Mouse (Mus musculus) midbrain, embryonic 15.5 days (tissue): ENCODE measurements around the gene Cdkn2aipnl. TPM values are rescaled to one million over a fixed set of nuclear protein-coding genes. Genes with fewer than 3 reads are reported as not detected.
A peak's percentile ranks its signal among the peaks of the same experiment; 100 is the strongest.

ENCODE experiments used
- ATAC-seq: fragments of 200-750 bp; cut with Nextera tagmentation; replicated peaks from 2 replicates; pipeline ENCODE4 v1.8.0; 2017; ENCODE audit warnings: moderate TSS enrichment
- H3K27ac ChIP-seq: fragments of 300-500 bp; sonication (generic); 2 replicates; pipeline ENCODE4 v1.5.1; 2015; ENCODE audit warnings: mild to moderate bottlenecking, inconsistent platforms
- H3K27me3 ChIP-seq: fragments of 300-500 bp; sonication (generic); replicated peaks from 2 replicates; pipeline ENCODE4 v1.6.1; 2015; ENCODE audit warnings: inconsistent platforms
- H3K36me3 ChIP-seq: fragments of 300-500 bp; sonication (generic); replicated peaks from 2 replicates; pipeline ENCODE4 v1.6.1; 2015; ENCODE audit warnings: inconsistent platforms
- H3K4me1 ChIP-seq: fragments of 300-500 bp; sonication (generic); 2 replicates; pipeline ENCODE4 v1.6.1; 2015; ENCODE audit warnings: inconsistent platforms
- H3K4me2 ChIP-seq: fragments of 300-500 bp; sonication (generic); 2 replicates; pipeline ENCODE4 v1.6.1; 2015; ENCODE audit warnings: inconsistent platforms, mild to moderate bottlenecking, moderate library complexity
- H3K4me3 ChIP-seq: fragments of 300-500 bp; sonication (generic); 2 replicates; pipeline ENCODE4 v1.5.1; 2015; ENCODE audit warnings: mild to moderate bottlenecking, inconsistent platforms
- H3K9ac ChIP-seq: fragments of 300-500 bp; sonication (generic); 2 replicates; pipeline ENCODE4 v1.6.1; 2015; ENCODE audit warnings: mild to moderate bottlenecking, inconsistent platforms
- H3K9me3 ChIP-seq: fragments of 300-500 bp; sonication (generic); 2 replicates; pipeline ENCODE4 v1.6.1; 2016; ENCODE audit warnings: inconsistent platforms
- WGBS: fragments of 180-500 bp; shearing (Covaris S2); methylation state at CpG from one replicate; pipeline ENCODE4 v1.1.7; 2015; ENCODE audit warnings: mixed read lengths; 5-methylcytosine and 5-hydroxymethylcytosine counted together
- polyA plus RNA-seq: library from polyadenylated mRNA; unstranded; fragments of >200 nt; fragmentation: Nextera tagmentation; extraction: Ambion mirVana; gene quantifications from 2 replicates; pipeline ENCODE4 v1.2.1, GENCODE M21; 2015

Cdkn2aipnl gene
- polyA plus RNA-seq, 1 experiment from 2014 or later = 120 TPM

DNA sequence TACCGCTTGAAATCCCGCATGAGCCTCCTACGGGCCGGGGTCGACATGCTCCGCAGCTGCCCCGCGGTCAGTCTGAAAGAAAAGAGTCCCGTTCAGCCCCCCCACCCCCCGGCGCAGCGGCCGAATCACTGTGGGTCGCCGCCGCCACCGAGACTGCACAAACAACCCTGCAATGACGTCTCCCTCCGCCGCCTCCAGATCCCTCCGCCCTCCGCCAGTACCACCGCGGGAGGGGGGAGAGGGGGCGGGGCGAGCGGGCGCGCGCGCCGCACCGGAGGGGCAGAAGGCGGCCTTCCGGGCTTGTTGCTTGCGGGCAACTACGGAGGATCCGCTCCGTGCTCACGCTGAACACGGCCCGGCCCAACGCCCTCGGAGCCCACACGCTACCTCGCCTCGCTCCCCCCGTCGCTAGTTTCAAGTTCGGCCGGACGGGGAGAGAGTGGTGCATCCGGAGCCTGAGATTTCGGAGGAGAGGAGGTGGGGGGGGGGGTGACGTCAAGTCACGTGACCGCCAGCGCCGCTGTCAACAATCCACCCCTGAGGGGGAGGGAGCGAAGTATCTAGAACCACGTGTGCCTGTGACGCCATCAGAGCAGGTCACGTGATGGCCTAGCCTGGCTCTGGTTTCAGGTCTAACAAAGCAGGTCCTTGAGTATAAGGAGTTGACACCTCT is 33.0 kb downstream of the Cdkn2aipnl start, which contains the start of gene Ube2b:
TSS of gene Ube2b (minus strand) at position 473 of the 673 bp plus-strand sequence.
- Histone ChIP-seq H3K36me3 (peaks cover 20% of the 10 kb centered on the region; the same call in 1 of the 2 replicates), H3K27ac (peak within 1 kb of the TSS; percentile 98), H3K27me3 (no peaks in the 10 kb centered on the region), H3K4me2 (peak within 1 kb of the TSS; percentile 77), H3K4me1 (peaks cover 49% of the 10 kb centered on the region), H3K9me3 (no peaks in the 10 kb centered on the region), H3K4me3 (peak within 1 kb of the TSS; percentile 91), H3K9ac (peak within 1 kb of the TSS; percentile 96)
- ATAC-seq = peak; percentile 77
- WGBS = under 1% methylated on average over 62 of the region's 63 CpGs

DNA sequence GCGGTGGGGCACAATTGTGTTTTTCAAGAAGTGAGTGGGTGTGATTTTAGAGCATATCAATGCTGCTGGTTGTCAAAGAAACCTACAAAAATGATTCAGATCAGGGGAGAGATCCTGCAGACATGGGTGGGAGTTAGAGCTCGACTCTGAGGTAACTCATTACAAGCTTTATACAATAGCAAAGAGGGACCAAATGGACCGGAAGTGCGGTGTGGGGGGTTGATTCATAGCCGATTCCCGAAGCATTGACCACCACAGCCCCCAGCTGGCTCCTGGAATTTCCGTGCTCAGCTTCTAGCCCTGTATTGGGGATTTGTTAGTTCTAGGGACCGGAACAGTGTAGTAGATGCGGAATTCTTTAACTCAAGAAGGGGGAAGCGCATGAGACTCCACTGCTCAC is 33.9 kb downstream of the Cdkn2aipnl start:
- Histone ChIP-seq H3K9ac (peak overlapping the region; percentile 2; the same call in 1 of the 2 replicates), H3K27me3 (no peaks in the 10 kb centered on the region), H3K36me3 (peaks cover 11% of the 10 kb centered on the region; the same call in 1 of the 2 replicates), H3K9me3 (no peaks in the 10 kb centered on the region), H3K4me1 (peaks cover 58% of the 10 kb centered on the region), H3K27ac (peak overlapping the region; percentile 98), H3K4me3 (peak overlapping the region; percentile 91), H3K4me2 (peak overlapping the region; percentile 47)
- WGBS = 77% methylated on average over 10 of the region's 10 CpGs
- no peak for ATAC-seq

DNA sequence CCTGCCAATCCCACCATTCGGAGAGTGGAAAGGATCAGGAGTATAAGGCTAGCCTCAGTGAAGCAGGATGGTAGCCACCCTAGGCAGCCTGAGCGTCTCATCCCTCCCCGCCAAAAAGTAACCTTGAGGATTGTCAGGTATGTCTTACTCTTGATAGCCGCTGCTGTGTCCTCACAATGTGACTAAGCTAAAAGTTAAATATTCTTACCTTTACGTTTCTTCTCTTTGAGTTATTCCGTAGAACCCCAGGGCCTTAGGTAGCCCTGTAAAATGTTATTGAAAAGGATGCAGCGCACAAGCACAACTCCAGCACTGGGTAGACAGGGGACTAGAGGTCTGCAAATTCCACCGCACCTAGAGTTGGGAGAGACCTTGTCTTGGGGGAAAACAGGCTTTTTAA is 34.4 kb downstream of the Cdkn2aipnl start:
- no peak overlapping the region for H3K4me2 ChIP-seq
- no peak overlapping the region for H3K9ac ChIP-seq
- 94% methylated on average over 8 of the region's 8 CpGs for WGBS
- H3K27ac ChIP-seq = no peak overlapping the region
- H3K9me3 ChIP-seq = no peaks in the 10 kb centered on the region
- H3K4me3 ChIP-seq = no peak overlapping the region
- peaks cover 7% of the 10 kb centered on the region; the same call in 1 of the 2 replicates for H3K36me3 ChIP-seq
- H3K27me3 ChIP-seq = no peaks in the 10 kb centered on the region
- peaks cover 55% of the 10 kb centered on the region for H3K4me1 ChIP-seq
- no peak for ATAC-seq

DNA sequence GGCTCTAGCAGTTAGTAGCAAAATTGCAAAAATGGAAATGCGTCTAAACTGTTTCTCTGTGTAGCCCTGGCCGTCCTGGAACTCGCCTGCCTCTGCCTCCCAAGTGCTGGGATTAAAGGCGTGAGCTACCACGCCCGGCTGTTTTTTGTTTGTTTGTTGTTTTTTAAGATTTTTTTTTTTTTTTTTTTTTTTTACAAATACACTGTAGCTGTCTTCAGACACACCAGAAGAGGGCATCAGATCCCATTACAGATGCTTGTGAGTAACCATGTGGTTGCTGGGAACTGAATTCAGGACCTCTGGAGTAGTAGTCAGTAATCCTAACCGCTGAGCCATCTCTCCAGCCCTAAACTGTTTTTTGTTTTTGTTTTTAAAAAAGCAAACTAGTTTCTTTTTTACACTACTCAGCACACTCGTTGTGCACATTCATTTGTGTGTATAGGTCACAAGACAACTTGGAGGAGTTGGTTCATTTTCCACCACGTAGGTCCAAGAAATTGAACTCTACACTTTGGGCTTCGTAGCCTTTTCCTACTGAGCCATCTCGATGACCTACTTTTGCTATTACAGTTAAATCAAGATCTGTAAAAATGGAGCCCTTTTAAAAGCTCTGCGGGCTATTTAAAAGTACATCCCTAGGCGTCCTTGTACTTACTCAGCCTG is 35.5 kb downstream of the Cdkn2aipnl start:
- H3K4me2 ChIP-seq = peak overlapping the region; percentile 71
- H3K27me3 ChIP-seq = no peaks in the 10 kb centered on the region
- H3K4me1 ChIP-seq = peaks cover 43% of the 10 kb centered on the region
- H3K4me3 ChIP-seq = peak overlapping the region; percentile 87
- WGBS = 79% methylated on average over 13 of the region's 13 CpGs
- H3K9ac ChIP-seq = no peak overlapping the region
- H3K9me3 ChIP-seq = no peaks in the 10 kb centered on the region
- no peak for ATAC-seq
- peak overlapping the region; percentile 93 for H3K27ac ChIP-seq
- H3K36me3 ChIP-seq = no peaks in the 10 kb centered on the region

DNA sequence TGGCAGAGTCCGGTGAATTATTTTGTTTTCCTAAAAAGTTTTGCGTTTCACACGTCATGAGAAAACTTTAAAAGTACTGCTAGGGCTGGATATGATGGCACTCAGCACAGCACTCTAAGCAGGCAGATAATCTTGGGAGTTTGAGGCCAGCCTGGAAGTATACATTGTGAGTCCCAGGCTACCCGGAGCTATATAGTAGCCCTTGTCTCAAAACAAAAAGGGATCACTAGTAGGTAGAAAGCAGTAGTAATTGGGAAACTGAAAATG is 36.0 kb downstream of the Cdkn2aipnl start:
- Histone ChIP-seq H3K9ac (peak overlapping the region; percentile 92), H3K27me3 (no peaks in the 10 kb centered on the region), H3K9me3 (no peaks in the 10 kb centered on the region), H3K27ac (peak overlapping the region; percentile 93), H3K36me3 (0 out of 2 replicates have a peak, but pooled peaks cover 3% of the 10 kb centered on the region), H3K4me2 (peak overlapping the region; percentile 71), H3K4me3 (peak overlapping the region; percentile 87), H3K4me1 (peaks cover 39% of the 10 kb centered on the region)
- WGBS = 23% methylated on average over 4 of the region's 4 CpGs
- ATAC-seq = no peak

DNA sequence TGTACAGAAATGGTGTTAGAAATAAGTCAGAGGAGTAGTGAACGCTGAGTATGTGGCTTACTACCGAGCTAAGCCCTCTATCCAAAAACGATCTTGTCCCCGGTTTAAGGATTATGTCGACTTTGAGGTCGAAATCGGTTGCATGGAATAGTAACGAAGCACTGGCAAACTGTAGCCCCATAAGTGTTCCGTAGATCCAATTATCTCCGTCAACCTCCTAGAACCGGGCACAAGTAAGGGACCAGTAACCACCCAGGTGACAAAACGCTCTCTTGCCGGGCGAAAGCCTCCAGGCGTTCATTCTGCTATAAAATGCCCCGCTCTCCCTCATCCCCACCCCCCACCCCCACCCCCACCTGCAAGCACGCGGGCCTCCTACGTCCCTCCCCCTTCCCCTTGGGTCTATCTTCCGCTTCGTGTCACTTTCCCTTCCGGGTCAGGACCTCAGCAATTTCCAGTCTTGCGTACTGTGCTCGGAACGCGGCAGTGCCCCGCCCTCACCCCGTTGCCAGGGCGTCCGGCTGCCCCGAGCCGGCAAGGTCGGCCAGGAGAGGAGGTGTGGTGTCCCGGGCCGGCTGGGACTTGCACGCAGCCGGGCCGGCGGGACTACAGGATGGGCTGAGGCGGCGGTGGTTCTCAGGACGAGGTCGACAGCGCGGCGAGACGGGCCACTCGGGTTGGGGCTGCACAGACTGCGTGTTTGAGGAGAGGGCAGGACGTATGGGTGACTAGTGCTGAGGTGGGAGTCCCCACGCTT is 36.5 kb downstream of the Cdkn2aipnl start, which contains the start of gene Cdkl3:
TSS of gene Cdkl3 (plus strand) at position 450 of the 757 bp plus-strand sequence.
- Histone ChIP-seq H3K36me3 (0 out of 2 replicates have a peak, but pooled peaks cover 4% of the 10 kb centered on the region), H3K9me3 (no peaks in the 10 kb centered on the region), H3K4me1 (peaks cover 34% of the 10 kb centered on the region), H3K27ac (peak within 1 kb of the TSS; percentile 93), H3K9ac (peak within 1 kb of the TSS; percentile 92), H3K4me2 (peak within 1 kb of the TSS; percentile 71), H3K27me3 (no peaks in the 10 kb centered on the region), H3K4me3 (peak within 1 kb of the TSS; percentile 87)
- peak; percentile 92 for ATAC-seq
- WGBS = under 1% methylated on average over 51 of the region's 51 CpGs

DNA sequence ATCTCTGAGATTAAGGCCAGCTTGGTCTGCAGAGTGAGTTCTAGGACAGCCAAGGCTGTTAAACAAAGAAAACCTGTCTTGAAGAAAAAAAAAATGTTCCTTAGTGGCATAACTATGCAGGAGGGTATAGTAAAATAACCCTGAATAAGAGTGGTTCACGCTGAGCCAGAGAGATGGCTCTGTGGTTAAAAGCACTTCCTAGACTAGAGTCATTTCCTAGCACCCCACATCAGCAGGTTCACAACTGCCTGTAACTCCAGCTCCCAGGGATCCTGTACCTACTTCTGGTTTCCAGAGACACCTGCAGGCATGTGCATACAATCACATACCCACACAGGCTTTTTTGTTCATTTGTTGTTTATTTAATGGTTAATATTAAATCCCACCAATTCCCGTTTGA is 38.1 kb downstream of the Cdkn2aipnl start:
- Histone ChIP-seq H3K4me2 (peak overlapping the region; percentile 24; the same call in 1 of the 2 replicates), H3K36me3 (0 out of 2 replicates have a peak, but pooled peaks cover 4% of the 10 kb centered on the region), H3K27me3 (no peaks in the 10 kb centered on the region), H3K9ac (no peak overlapping the region), H3K9me3 (no peaks in the 10 kb centered on the region), H3K4me3 (peak overlapping the region; percentile 12; the same call in 1 of the 2 replicates), H3K27ac (no peak overlapping the region), H3K4me1 (peaks cover 29% of the 10 kb centered on the region)
- WGBS = 78% methylated on average over 2 of the region's 2 CpGs
- no peak for ATAC-seq

DNA sequence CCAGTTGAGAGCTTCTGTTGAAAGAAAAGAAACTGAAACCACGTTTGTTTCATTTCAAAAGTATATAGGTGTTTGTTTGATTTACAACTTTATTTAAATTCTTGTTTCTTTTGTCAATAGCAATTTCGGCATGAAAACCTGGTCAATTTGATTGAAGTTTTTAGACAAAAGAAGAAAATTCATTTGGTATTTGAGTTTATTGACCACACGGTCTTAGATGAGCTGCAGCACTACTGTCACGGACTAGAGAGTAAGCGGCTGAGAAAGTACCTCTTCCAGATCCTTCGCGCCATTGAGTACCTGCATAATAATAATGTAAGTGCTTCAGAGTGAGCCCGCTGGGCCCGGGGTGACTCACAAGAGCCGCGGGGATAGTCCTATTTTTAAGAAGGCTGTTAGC is 43.5 kb downstream of the Cdkn2aipnl start:
- no peak overlapping the region for H3K27ac ChIP-seq
- no peak overlapping the region for H3K4me3 ChIP-seq
- peaks cover 4% of the 10 kb centered on the region for H3K4me1 ChIP-seq
- no peaks in the 10 kb centered on the region for H3K9me3 ChIP-seq
- no peak overlapping the region for H3K9ac ChIP-seq
- no peak overlapping the region for H3K4me2 ChIP-seq
- WGBS = 86% methylated on average over 11 of the region's 11 CpGs
- ATAC-seq = no peak
- 0 out of 2 replicates have a peak, but pooled peaks cover 4% of the 10 kb centered on the region for H3K36me3 ChIP-seq
- no peaks in the 10 kb centered on the region for H3K27me3 ChIP-seq

DNA sequence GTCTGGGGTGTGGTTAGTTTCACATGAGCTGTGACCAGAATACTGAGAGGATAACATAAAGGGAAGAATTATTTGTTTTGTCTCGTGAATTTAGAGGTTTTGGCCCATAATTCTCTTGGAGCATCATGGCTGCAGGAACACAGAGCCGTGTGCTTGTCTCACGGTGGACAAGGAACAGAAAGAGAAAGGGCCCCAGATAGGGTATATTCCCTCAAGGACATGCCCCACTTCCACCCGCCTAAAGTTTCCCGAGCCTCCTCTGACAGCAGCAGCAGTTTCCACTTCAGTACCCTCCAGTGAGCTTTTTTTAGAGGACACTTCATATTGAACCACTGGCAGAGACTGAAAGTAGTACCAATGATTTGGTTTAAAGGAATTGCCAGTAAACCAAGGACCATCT is 44.1 kb downstream of the Cdkn2aipnl start:
- Histone ChIP-seq H3K4me3 (no peak overlapping the region), H3K4me1 (no peaks in the 10 kb centered on the region), H3K36me3 (0 out of 2 replicates have a peak, but pooled peaks cover 4% of the 10 kb centered on the region), H3K4me2 (no peak overlapping the region), H3K9me3 (no peaks in the 10 kb centered on the region), H3K9ac (no peak overlapping the region), H3K27ac (no peak overlapping the region), H3K27me3 (no peaks in the 10 kb centered on the region)
- WGBS = 76% methylated on average over 5 of the region's 5 CpGs
- no peak for ATAC-seq

DNA sequence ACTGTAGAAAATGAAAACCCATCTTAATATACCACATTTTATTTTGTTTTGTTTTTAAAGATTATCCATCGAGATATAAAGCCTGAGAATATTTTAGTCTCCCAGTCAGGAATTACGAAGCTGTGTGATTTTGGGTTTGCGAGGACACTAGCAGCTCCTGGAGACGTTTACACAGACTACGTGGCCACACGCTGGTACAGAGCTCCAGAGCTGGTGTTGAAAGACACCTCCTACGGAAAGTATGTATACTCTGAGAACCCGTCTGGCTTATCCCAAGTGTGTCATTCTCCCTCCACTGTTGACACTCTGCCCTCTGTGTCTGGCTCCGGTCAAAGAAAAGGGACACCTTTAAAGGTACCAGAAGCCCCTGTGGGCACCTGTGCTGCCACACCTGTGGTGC is 50.8 kb downstream of the Cdkn2aipnl start:
- no peaks in the 10 kb centered on the region for H3K36me3 ChIP-seq
- H3K4me1 ChIP-seq = no peaks in the 10 kb centered on the region
- H3K27ac ChIP-seq = no peak overlapping the region
- no peak overlapping the region for H3K4me2 ChIP-seq
- H3K4me3 ChIP-seq = no peak overlapping the region
- 90% methylated on average over 9 of the region's 9 CpGs for WGBS
- H3K9ac ChIP-seq = no peak overlapping the region
- no peaks in the 10 kb centered on the region for H3K9me3 ChIP-seq
- no peak for ATAC-seq
- no peaks in the 10 kb centered on the region for H3K27me3 ChIP-seq
